Mouse (Mus musculus) forebrain, embryonic 16.5 days (tissue): Measurements from ENCODE around the gene Sdccag8. TPM values are rescaled to one million over a fixed set of nuclear protein-coding genes. Genes with fewer than 3 reads are reported as not detected.
A peak's percentile ranks its signal among the peaks of the same experiment; 100 is the strongest.
"Not testable (repeated sequence)": the region's sequence is repeated elsewhere in the genome, so short reads cannot be mapped to it uniquely, and the experiment has no call there.

Source experiments
- ATAC-seq: fragments of 200-750 bp; cut with Nextera tagmentation; 2 replicates; pipeline ENCODE4 v1.8.0; 2017; ENCODE audit warnings: mild to moderate bottlenecking, moderate library complexity
- H3K27ac ChIP-seq: fragments of 300-500 bp; sonication (generic); 2 replicates; pipeline ENCODE4 v1.5.1; 2014; ENCODE audit warnings: low read length, control low read depth
- H3K27me3 ChIP-seq: fragments of 300-500 bp; sonication (generic); replicated peaks from 2 replicates; pipeline ENCODE4 v1.6.1; 2014; ENCODE audit warnings: low read length; ENCODE audit not compliant: control insufficient read depth, insufficient read depth
- H3K36me3 ChIP-seq: fragments of 300-500 bp; sonication (generic); 2 replicates; pipeline ENCODE4 v1.6.1; 2014; ENCODE audit not compliant: control insufficient read depth, insufficient read depth
- H3K4me1 ChIP-seq: fragments of 300-500 bp; sonication (generic); replicated peaks from 2 replicates; pipeline ENCODE4 v1.6.1; 2014; ENCODE audit warnings: low read length; ENCODE audit not compliant: control insufficient read depth, insufficient read depth
- H3K4me2 ChIP-seq: fragments of 300-500 bp; sonication (generic); 2 replicates; pipeline ENCODE4 v1.6.1; 2014; ENCODE audit warnings: mild to moderate bottlenecking, low read length, control low read depth
- H3K4me3 ChIP-seq: fragments of 300-500 bp; sonication (generic); replicated peaks from 2 replicates; pipeline ENCODE4 v1.5.1; 2014; ENCODE audit warnings: mild to moderate bottlenecking, low read length, control low read depth
- H3K9ac ChIP-seq: fragments of 300-500 bp; sonication (generic); replicated peaks from 2 replicates; pipeline ENCODE4 v1.6.1; 2014; ENCODE audit warnings: low read depth, low read length, control low read depth
- H3K9me3 ChIP-seq: fragments of 300-500 bp; sonication (generic); 2 replicates; pipeline ENCODE4 v1.6.1; 2016; ENCODE audit warnings: low read length; ENCODE audit not compliant: control insufficient read depth
- whole genome bisulfite sequencing: fragments of 180-500 bp; shearing (Covaris S2); extraction: QIAGEN DNeasy Blood & Tissue Kit; methylation state at CpG from one replicate; pipeline ENCODE4 v1.1.7; 2014; 5-methylcytosine and 5-hydroxymethylcytosine counted together
- polyA plus RNA-seq: library from polyadenylated mRNA; unstranded; fragments of >200 nt; fragmentation: Nextera tagmentation; extraction: Ambion mirVana; gene quantifications from 2 replicates; pipeline ENCODE4 v1.2.1, GENCODE M21; 2015

Sdccag8 gene
- polyA plus RNA-seq, 1 experiment from 2014 or later, result 34.0 TPM

GRCm38 (mm10) chr1:176834880-176835279 lies 20.4 kb downstream of the Sdccag8 start:
- peaks cover 7% of the 10 kb centered on the region; the same call in 1 of the 2 replicates for H3K4me1 ChIP-seq
- WGBS, result 46% methylated on average over 6 of the region's 6 CpGs
- no peaks in the 10 kb centered on the region for H3K36me3 ChIP-seq
- H3K4me3 ChIP-seq, result no peak overlapping the region
- H3K9me3 ChIP-seq, result no peaks in the 10 kb centered on the region
- no peaks in the 10 kb centered on the region for H3K27me3 ChIP-seq
- ATAC-seq, result 0 out of 2 replicates have a peak, but pooled peaks have one; percentile 26
- H3K4me2 ChIP-seq, result no peak overlapping the region
- H3K27ac ChIP-seq, result no peak overlapping the region
- H3K9ac ChIP-seq, result no peak overlapping the region

GRCm38 (mm10) chr1:176835501-176836294 lies 21.2 kb downstream of the Sdccag8 start:
- WGBS, result 1% methylated on average over 41 of the region's 41 CpGs
- Histone ChIP-seq H3K27ac (no peak overlapping the region), H3K27me3 (no peaks in the 10 kb centered on the region)

GRCm38 (mm10) chr1:176836562-176836961 lies 22.1 kb downstream of the Sdccag8 start:
- ATAC-seq, H3K4me2 ChIP-seq, H3K27ac ChIP-seq, H3K27me3 ChIP-seq, H3K36me3 ChIP-seq, H3K4me3 ChIP-seq, H3K9me3 ChIP-seq, H3K4me1 ChIP-seq, H3K9ac ChIP-seq: not testable (repeated sequence)
- 68% methylated on average over 7 of the region's 7 CpGs for WGBS

More at GRCm38 (mm10) chr1:176835501-176836294, 21.2 kb downstream of the Sdccag8 start:
- Histone ChIP-seq H3K9me3 (no peaks in the 10 kb centered on the region), H3K36me3 (no peaks in the 10 kb centered on the region), H3K4me2 (peak overlapping the region; percentile 58), H3K9ac (peak overlapping the region; percentile 46), H3K4me1 (peaks cover 7% of the 10 kb centered on the region; the same call in 1 of the 2 replicates), H3K4me3 (peak overlapping the region; percentile 29)
- peak; percentile 57 for ATAC-seq

GRCm38 (mm10) chr1:176845082-176845977 lies 30.9 kb downstream of the Sdccag8 start:
- Histone ChIP-seq H3K4me2 (no peak overlapping the region), H3K27me3 (no peaks in the 10 kb centered on the region), H3K4me3 (no peak overlapping the region), H3K9me3 (no peaks in the 10 kb centered on the region), H3K9ac (no peak overlapping the region), H3K4me1 (no peaks in the 10 kb centered on the region), H3K36me3 (peaks cover 9% of the 10 kb centered on the region; the same call in 1 of the 2 replicates), H3K27ac (no peak overlapping the region)
- 75% methylated on average over 17 of the region's 17 CpGs for WGBS
- ATAC-seq, result no peak

GRCm38 (mm10) chr1:176847118-176847859 lies 32.8 kb downstream of the Sdccag8 start:
- Histone ChIP-seq H3K9ac (no peak overlapping the region), H3K4me2 (no peak overlapping the region), H3K4me3 (no peak overlapping the region), H3K27ac (no peak overlapping the region), H3K36me3 (peaks cover 6% of the 10 kb centered on the region; the same call in 1 of the 2 replicates), H3K9me3 (peaks cover under 1% of the 10 kb centered on the region), H3K27me3 (no peaks in the 10 kb centered on the region), H3K4me1 (no peaks in the 10 kb centered on the region)
- ATAC-seq, result no peak
- WGBS, result 88% methylated on average over 10 of the region's 10 CpGs

- H3K27me3 ChIP-seq, result no peaks in the 10 kb centered on the region
- WGBS, result 77% methylated on average over 11 of the region's 11 CpGs
- H3K4me3 ChIP-seq, result no peak overlapping the region
- H3K4me1 ChIP-seq, result no peaks in the 10 kb centered on the region
- peaks cover 11% of the 10 kb centered on the region; the same call in 1 of the 2 replicates for H3K36me3 ChIP-seq
- H3K4me2 ChIP-seq, result no peak overlapping the region
- no peak overlapping the region for H3K9ac ChIP-seq
- H3K9me3 ChIP-seq, result peaks cover 6% of the 10 kb centered on the region
- H3K27ac ChIP-seq, result no peak overlapping the region
- no peak for ATAC-seq
These were observed 34.3 kb downstream of the Sdccag8 start for GRCm38 (mm10) chr1:176848613-176849290.

GRCm38 (mm10) chr1:176849377-176849776 lies 34.9 kb downstream of the Sdccag8 start:
- 77% methylated on average over 2 of the region's 2 CpGs for WGBS
- H3K36me3 ChIP-seq, result peaks cover 11% of the 10 kb centered on the region; the same call in 1 of the 2 replicates
- ATAC-seq, result no peak
- no peak overlapping the region for H3K4me3 ChIP-seq
- no peaks in the 10 kb centered on the region for H3K4me1 ChIP-seq
- peaks cover 6% of the 10 kb centered on the region for H3K9me3 ChIP-seq
- H3K27me3 ChIP-seq, result no peaks in the 10 kb centered on the region
- H3K27ac ChIP-seq, result no peak overlapping the region
- no peak overlapping the region for H3K9ac ChIP-seq
- no peak overlapping the region for H3K4me2 ChIP-seq

- no peak for ATAC-seq
- 93% methylated on average over 7 of the region's 7 CpGs for WGBS
These were observed 36.9 kb downstream of the Sdccag8 start for GRCm38 (mm10) chr1:176851401-176851800.

More at GRCm38 (mm10) chr1:176851401-176851800, 36.9 kb downstream of the Sdccag8 start:
- Histone ChIP-seq H3K4me1 (no peaks in the 10 kb centered on the region), H3K27ac (no peak overlapping the region), H3K9me3 (peaks cover 6% of the 10 kb centered on the region), H3K27me3 (no peaks in the 10 kb centered on the region), H3K9ac (no peak overlapping the region), H3K4me2 (no peak overlapping the region), H3K4me3 (no peak overlapping the region), H3K36me3 (peaks cover 6% of the 10 kb centered on the region; the same call in 1 of the 2 replicates)
